Mouse (Mus musculus): ENCODE results near the gene Arhgap23. TPM values are rescaled to one million over a fixed set of nuclear protein-coding genes. Genes with fewer than 3 reads are reported as not detected.

The Arhgap23 gene
- polyA plus RNA-seq, 1 experiment from 2014 or later: 3.0 TPM

- peak; percentile 55 for ATAC-seq
- peak overlapping the region; percentile 79 for H3K4me2 ChIP-seq (ENCODE audit: low read depth, low read length)
- no peaks in the 10 kb centered on the region for H3K9me3 ChIP-seq (ENCODE audit: control insufficient read depth, low read length)
- H3K4me3 ChIP-seq (ENCODE audit: low read length): peak overlapping the region; percentile 66
- 2% methylated on average over 36 of the region's 37 CpGs for WGBS
- no peaks in the 10 kb centered on the region; the same call in 1 of the 2 replicates for H3K36me3 ChIP-seq (ENCODE audit: control insufficient read depth, insufficient read depth, low read length)
- H3K9ac ChIP-seq (ENCODE audit: low read depth, low read length): peak overlapping the region; percentile 80
- H3K27me3 ChIP-seq (replicated peaks; ENCODE audit: control insufficient read depth, insufficient read depth, low read length): no peaks in the 10 kb centered on the region
- H3K4me1 ChIP-seq (ENCODE audit: control insufficient read depth, insufficient read depth, low read length): peaks cover 68% of the 10 kb centered on the region
- peak overlapping the region; percentile 88 for H3K27ac ChIP-seq (ENCODE audit: low read length)
Measured at GRCm38 (mm10) chr11:97439935-97440334, 24.6 kb downstream of the Arhgap23 start.

GRCm38 (mm10) chr11:97440441-97440881, 25.1 kb downstream of the Arhgap23 start:
- Histone ChIP-seq H3K27ac (ENCODE audit: low read length) (peak overlapping the region; percentile 88), H3K27me3 (replicated peaks; ENCODE audit: control insufficient read depth, insufficient read depth, low read length) (no peaks in the 10 kb centered on the region), H3K36me3 (ENCODE audit: control insufficient read depth, insufficient read depth, low read length) (no peaks in the 10 kb centered on the region; the same call in 1 of the 2 replicates), H3K9ac (ENCODE audit: low read depth, low read length) (peak overlapping the region; percentile 80), H3K4me3 (ENCODE audit: low read length) (peak overlapping the region; percentile 66), H3K4me1 (ENCODE audit: control insufficient read depth, insufficient read depth, low read length) (peaks cover 65% of the 10 kb centered on the region), H3K9me3 (ENCODE audit: control insufficient read depth, low read length) (no peaks in the 10 kb centered on the region), H3K4me2 (ENCODE audit: low read depth, low read length) (peak overlapping the region; percentile 79)
- WGBS: 3% methylated on average over 28 of the region's 34 CpGs
- peak; percentile 23; the same call in 1 of the 2 replicates for ATAC-seq

GRCm38 (mm10) chr11:97441036-97441657, 25.8 kb downstream of the Arhgap23 start:
- Histone ChIP-seq H3K4me2 (ENCODE audit: low read depth, low read length) (peak overlapping the region; percentile 79), H3K36me3 (ENCODE audit: control insufficient read depth, insufficient read depth, low read length) (no peaks in the 10 kb centered on the region; the same call in 1 of the 2 replicates), H3K27ac (ENCODE audit: low read length) (peak overlapping the region; percentile 88), H3K9me3 (ENCODE audit: control insufficient read depth, low read length) (no peaks in the 10 kb centered on the region), H3K27me3 (replicated peaks; ENCODE audit: control insufficient read depth, insufficient read depth, low read length) (no peaks in the 10 kb centered on the region), H3K4me3 (ENCODE audit: low read length) (peak overlapping the region; percentile 66), H3K9ac (ENCODE audit: low read depth, low read length) (peak overlapping the region; percentile 80), H3K4me1 (ENCODE audit: control insufficient read depth, insufficient read depth, low read length) (peaks cover 60% of the 10 kb centered on the region)
- ATAC-seq: no peak
- WGBS: 34% methylated on average over 15 of the region's 15 CpGs

- H3K4me2 ChIP-seq (ENCODE audit: low read depth, low read length): peak overlapping the region; percentile 79
- no peaks in the 10 kb centered on the region; the same call in 1 of the 2 replicates for H3K36me3 ChIP-seq (ENCODE audit: control insufficient read depth, insufficient read depth, low read length)
- H3K27me3 ChIP-seq (replicated peaks; ENCODE audit: control insufficient read depth, insufficient read depth, low read length): no peaks in the 10 kb centered on the region
- H3K9ac ChIP-seq (ENCODE audit: low read depth, low read length): peak overlapping the region; percentile 80
- H3K4me3 ChIP-seq (ENCODE audit: low read length): peak overlapping the region; percentile 66
- WGBS: 16% methylated on average over 3 of the region's 3 CpGs
- H3K9me3 ChIP-seq (ENCODE audit: control insufficient read depth, low read length): no peaks in the 10 kb centered on the region
- peaks cover 58% of the 10 kb centered on the region for H3K4me1 ChIP-seq (ENCODE audit: control insufficient read depth, insufficient read depth, low read length)
- ATAC-seq: no peak
- peak overlapping the region; percentile 88 for H3K27ac ChIP-seq (ENCODE audit: low read length)
Measured at GRCm38 (mm10) chr11:97441658-97442125, 26.4 kb downstream of the Arhgap23 start.

GRCm38 (mm10) chr11:97442891-97443675, 27.8 kb downstream of the Arhgap23 start:
- Histone ChIP-seq H3K9ac (ENCODE audit: low read depth, low read length) (no peak overlapping the region), H3K36me3 (ENCODE audit: control insufficient read depth, insufficient read depth, low read length) (no peaks in the 10 kb centered on the region; the same call in 1 of the 2 replicates), H3K4me2 (ENCODE audit: low read depth, low read length) (no peak overlapping the region), H3K4me3 (ENCODE audit: low read length) (no peak overlapping the region), H3K27me3 (replicated peaks; ENCODE audit: control insufficient read depth, insufficient read depth, low read length) (no peaks in the 10 kb centered on the region), H3K9me3 (ENCODE audit: control insufficient read depth, low read length) (no peaks in the 10 kb centered on the region), H3K27ac (ENCODE audit: low read length) (no peak overlapping the region), H3K4me1 (ENCODE audit: control insufficient read depth, insufficient read depth, low read length) (peaks cover 47% of the 10 kb centered on the region)
- no peak for ATAC-seq
- WGBS: 80% methylated on average over 11 of the region's 11 CpGs

DNA sequence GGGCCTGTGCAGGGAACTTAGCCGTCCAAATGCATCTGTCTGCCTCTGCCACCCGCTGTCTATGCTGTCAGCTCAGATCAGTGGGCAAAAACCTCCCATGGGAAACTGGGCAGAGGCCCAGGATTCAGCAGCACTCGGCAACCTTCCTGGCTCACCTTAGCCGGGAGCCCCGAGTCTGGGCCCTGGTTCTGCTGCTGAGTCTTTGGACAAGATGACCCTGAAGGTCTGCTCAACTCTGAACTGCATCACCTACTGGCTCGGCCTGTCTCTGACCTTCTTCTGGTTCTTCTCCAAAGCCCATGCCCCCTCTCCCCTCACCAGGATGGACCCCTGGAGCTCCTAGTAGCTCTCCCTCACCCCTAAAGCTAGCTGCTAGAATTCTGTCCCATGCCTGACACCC, 30.3 kb downstream of the Arhgap23 start:
- ATAC-seq: no peak

DNA sequence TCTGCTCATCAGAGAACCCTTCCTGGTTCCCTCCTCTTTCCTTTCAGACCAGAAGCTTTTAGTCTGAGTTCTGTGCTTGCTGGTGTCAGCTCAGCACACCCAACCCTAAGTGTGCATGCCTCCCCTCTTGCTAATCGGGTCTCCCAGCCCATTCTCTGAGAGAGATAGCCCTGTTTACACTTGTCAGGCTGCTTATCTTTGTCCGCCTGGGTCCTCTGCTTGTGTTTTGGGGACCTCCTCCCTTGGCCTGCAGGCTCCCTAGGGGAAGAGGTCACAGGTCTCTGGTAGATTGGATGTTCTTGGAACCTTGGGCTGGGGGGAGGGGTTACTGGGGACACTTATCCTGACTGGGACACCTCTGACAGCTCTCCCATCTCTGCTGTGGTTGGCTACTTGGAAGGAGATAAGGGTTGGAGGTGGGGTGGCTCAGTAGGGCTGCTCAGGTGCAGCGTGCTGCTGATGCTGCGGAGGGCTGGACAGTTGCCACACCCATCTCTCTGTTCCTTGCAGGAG, 30.7 kb downstream of the Arhgap23 start:
- Histone ChIP-seq H3K36me3 (ENCODE audit: control insufficient read depth, insufficient read depth, low read length) (no peaks in the 10 kb centered on the region; the same call in none of the 2 replicates), H3K9ac (ENCODE audit: low read depth, low read length) (no peak overlapping the region), H3K4me1 (ENCODE audit: control insufficient read depth, insufficient read depth, low read length) (peaks cover 40% of the 10 kb centered on the region), H3K27me3 (replicated peaks; ENCODE audit: control insufficient read depth, insufficient read depth, low read length) (no peaks in the 10 kb centered on the region), H3K4me2 (ENCODE audit: low read depth, low read length) (no peak overlapping the region), H3K4me3 (ENCODE audit: low read length) (no peak overlapping the region), H3K27ac (ENCODE audit: low read length) (no peak overlapping the region), H3K9me3 (ENCODE audit: control insufficient read depth, low read length) (no peaks in the 10 kb centered on the region)
- WGBS: 50% methylated on average over 4 of the region's 4 CpGs
- ATAC-seq: peak; percentile 29

More for the DNA sequence above, 30.3 kb downstream of the Arhgap23 start:
- Histone ChIP-seq H3K4me2 (ENCODE audit: low read depth, low read length) (no peak overlapping the region), H3K9ac (ENCODE audit: low read depth, low read length) (no peak overlapping the region), H3K27me3 (replicated peaks; ENCODE audit: control insufficient read depth, insufficient read depth, low read length) (no peaks in the 10 kb centered on the region), H3K4me3 (ENCODE audit: low read length) (no peak overlapping the region), H3K36me3 (ENCODE audit: control insufficient read depth, insufficient read depth, low read length) (no peaks in the 10 kb centered on the region; the same call in none of the 2 replicates), H3K27ac (ENCODE audit: low read length) (no peak overlapping the region), H3K9me3 (ENCODE audit: control insufficient read depth, low read length) (no peaks in the 10 kb centered on the region), H3K4me1 (ENCODE audit: control insufficient read depth, insufficient read depth, low read length) (peaks cover 41% of the 10 kb centered on the region)
- 73% methylated on average over 6 of the region's 6 CpGs for WGBS

- WGBS: 73% methylated on average over 7 of the region's 7 CpGs
- peaks cover 23% of the 10 kb centered on the region for H3K4me1 ChIP-seq (ENCODE audit: control insufficient read depth, insufficient read depth, low read length)
Measured at GRCm38 (mm10) chr11:97447979-97448378, 32.6 kb downstream of the Arhgap23 start.

More at GRCm38 (mm10) chr11:97447979-97448378, 32.6 kb downstream of the Arhgap23 start:
- no peak for ATAC-seq
- H3K27ac ChIP-seq (ENCODE audit: low read length): no peak overlapping the region
- H3K4me3 ChIP-seq (ENCODE audit: low read length): no peak overlapping the region
- H3K27me3 ChIP-seq (replicated peaks; ENCODE audit: control insufficient read depth, insufficient read depth, low read length): no peaks in the 10 kb centered on the region
- no peak overlapping the region for H3K9ac ChIP-seq (ENCODE audit: low read depth, low read length)
- no peak overlapping the region for H3K4me2 ChIP-seq (ENCODE audit: low read depth, low read length)
- H3K36me3 ChIP-seq (ENCODE audit: control insufficient read depth, insufficient read depth, low read length): peaks cover 5% of the 10 kb centered on the region
- no peaks in the 10 kb centered on the region for H3K9me3 ChIP-seq (ENCODE audit: control insufficient read depth, low read length)

Data from intestine, embryonic 16.5 days (tissue).